Mouse (Mus musculus) T-helper 17 cell (primary cell): ENCODE results near the gene Thrb.

ENCODE experiments used
- in situ Hi-C, 2 experiments: fragments of 300-600 bp; cut with MboI, MseI; formaldehyde crosslinking; loops; 1 replicate in 1 of 2; 2 replicates in 1 of 2; pipeline ENCODE4 v1.15.1; 2025; ENCODE audit warnings: high pct_unique_total_duplicates in 2 of 2

The Thrb gene

DNA sequence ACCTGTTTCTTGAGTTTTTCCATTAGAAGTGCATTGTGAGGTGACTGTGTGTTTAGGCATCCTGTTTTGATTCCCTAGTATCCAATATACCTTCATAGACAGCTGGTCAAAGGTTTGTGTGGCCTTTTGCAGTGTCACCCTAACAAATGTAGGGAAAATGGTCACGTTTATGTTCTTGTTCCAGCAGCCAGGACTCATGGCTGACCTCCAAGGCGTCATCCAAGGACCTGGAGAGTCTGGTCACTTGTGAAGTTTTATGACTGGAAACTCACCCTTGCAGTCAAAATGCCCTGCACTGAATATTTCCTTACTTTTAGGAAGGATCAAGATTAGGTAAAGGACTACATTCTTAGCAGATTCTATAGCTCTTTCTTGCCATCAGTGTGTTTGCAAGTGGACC, 114.3 kb downstream of the Thrb start:
- in situ Hi-C loops = no loop called here

GRCm38 (mm10) chr14:17781921-17782320, 121.9 kb downstream of the Thrb start:
- in situ Hi-C loops = no loop called here

GRCm38 (mm10) chr14:17784207-17784806, 124.2 kb downstream of the Thrb start:
- in situ Hi-C loops = no loop called here

DNA sequence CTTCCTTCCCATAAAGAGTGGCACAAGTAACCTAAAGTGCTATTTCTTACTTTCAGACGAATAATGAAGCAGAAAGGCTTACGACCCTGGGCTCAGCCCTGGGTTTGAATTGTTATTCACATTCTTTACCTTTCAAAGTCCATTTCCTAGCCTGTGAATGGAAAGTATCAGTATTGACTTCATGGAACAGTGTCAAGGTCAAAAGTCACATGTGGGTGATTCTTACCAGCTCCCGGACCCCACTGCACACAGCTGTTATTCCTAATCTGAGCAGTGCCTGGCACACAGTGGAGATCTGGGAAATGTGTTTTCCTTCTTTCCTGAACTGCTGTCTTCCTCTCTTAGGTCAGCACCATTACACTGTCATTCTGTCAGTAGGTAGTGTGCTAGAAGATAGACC, 125.3 kb downstream of the Thrb start:
- in situ Hi-C loops = no loop called here

GRCm38 (mm10) chr14:17786249-17786648, 126.2 kb downstream of the Thrb start:
- in situ Hi-C loops = no loop called here

GRCm38 (mm10) chr14:17803934-17804602, 144.0 kb downstream of the Thrb start:
- in situ Hi-C loops = no loop called here

DNA sequence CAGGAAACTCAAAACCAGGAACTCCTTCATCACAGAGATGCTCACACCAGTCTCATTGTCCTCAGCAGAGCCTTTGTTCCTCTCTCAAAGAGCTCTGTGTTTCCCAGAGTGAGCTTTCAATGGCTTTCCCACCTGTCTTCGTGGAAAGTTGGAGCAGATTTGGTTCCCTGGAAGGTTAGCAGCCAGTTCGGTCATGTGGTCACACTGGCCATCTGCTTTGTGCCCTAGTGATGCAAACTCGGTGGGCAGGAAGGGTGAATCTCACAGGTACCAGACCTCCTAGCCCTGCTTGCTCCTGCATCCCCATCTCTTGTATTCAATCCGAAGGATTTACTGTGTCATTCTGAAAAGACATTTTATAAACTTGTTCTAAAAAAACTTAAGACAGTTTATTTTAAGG, 151.0 kb downstream of the Thrb start:
- in situ Hi-C loops = no loop called here

DNA sequence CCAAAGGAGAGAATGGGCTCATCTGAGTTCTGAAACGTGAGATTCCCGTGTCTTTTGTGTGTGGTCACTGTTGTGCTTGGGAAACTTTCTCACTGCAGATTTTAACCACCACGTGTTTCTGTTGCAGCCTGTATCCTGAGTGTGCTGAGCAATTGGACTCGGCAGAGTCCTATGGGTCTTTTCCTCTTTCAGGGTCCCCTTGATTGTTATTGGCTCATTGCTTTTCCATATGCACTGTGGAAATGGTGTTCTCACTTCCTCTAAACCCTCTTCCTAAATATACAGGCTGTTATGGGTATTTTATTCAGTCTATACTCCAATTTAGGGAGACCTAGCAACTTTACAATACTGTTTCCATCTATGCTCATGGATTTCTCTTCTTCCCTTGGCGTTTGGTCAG, 152.4 kb downstream of the Thrb start:
- in situ Hi-C loops = no loop called here

DNA sequence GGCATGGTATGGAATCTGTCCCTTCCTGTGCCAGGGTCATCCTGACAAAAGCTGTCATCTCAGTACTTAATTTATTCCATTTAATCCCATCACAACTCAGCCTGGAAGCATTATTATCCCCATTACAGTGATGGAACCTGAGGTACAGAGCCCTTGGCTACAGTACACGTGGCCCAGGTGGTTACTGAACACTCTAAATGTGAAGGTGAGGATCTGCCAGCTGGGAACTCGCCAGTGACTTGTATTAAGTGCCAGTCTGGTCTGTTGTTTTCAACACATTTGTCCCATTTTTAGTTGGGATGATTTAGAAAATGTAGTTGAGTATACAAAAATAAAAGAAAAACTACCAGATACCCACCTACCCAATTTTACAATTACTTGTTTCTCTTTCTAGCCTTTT, 155.0 kb downstream of the Thrb start:
- in situ Hi-C loops = no loop called here

DNA sequence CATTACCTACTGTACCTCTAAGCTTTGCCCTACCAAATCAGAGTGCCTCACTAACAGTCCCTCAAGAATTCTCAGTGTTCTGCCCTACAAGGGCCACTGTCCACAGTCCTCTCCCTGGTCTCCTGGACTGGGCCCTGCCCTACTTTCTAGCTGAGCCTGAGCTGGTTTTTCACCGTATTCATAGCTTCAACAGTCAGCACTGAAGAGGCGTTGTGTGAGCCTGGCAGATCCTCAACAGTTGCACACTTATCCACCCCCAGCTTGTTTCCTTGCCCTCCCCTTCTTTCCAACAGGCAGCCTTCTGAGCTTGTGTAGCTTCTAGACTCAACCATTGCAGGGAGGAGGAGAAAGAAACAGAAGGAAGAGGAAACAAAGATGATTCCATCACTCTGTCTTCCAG, 158.0 kb downstream of the Thrb start:
- in situ Hi-C loops = no loop called here

GRCm38 (mm10) chr14:17822754-17823153, 162.7 kb downstream of the Thrb start:
- in situ Hi-C loops = no loop called here

DNA sequence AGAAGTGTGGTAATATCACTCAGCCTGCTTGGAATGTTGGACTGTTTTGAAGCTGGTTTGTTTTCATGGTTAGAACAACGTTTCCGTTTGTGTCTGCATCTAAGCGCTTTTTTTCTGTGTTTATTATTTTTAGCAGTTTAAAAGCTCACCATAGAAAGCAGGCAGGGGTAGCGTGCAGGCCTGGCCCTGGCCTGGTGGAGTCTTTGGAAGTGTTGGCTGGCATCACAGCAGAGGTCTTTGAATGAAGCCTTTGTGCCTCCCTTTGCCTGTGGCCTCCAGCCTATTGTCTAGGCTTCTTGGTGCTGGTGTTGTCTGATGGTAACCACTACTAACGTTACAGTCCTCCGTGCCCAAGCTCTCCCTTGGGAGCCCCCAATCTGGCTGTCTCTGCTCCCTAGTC, 167.3 kb downstream of the Thrb start:
- in situ Hi-C loops = no loop called here

DNA sequence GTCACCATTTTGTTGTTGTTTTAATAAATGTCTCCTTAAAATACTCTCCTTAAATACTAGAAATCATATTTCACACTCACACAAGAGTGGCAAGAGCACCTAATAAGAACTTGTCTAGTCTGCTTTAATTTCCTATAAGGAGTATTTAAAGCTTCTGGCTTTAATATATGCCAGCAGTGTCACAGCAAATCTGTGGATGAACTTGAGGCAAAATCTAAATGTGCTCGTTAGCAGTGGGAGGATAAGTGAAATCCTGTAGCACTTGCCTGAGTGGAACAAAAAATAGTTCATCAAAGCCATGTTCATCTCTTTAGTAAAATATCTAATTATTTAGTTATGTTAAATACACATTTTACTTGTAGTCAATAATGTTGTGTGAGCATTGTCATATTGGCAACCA, 175.7 kb downstream of the Thrb start:
- in situ Hi-C loops = no loop called here

DNA sequence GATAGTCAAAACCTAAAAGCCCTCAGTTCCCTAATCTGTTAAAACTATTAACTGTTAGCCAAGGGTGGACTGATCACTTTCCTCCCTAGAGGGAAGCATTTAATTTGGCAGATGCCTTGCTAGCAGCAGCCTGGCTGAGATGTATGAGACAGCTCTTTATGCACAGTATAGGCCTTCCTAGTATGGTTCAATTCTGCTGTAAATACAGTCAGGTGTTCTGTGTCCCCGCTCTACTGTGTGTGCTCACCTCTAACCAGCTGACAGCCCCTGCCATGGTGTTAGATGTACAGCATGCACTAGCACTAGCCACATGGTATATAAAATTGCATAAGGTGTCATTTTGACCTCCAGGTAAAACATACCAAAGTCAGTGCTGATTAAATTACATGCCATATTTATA, 176.7 kb downstream of the Thrb start:
- in situ Hi-C loops = no loop called here

- in situ Hi-C loops = no loop called here
Measured at GRCm38 (mm10) chr14:17845003-17845697, 185.1 kb downstream of the Thrb start.

DNA sequence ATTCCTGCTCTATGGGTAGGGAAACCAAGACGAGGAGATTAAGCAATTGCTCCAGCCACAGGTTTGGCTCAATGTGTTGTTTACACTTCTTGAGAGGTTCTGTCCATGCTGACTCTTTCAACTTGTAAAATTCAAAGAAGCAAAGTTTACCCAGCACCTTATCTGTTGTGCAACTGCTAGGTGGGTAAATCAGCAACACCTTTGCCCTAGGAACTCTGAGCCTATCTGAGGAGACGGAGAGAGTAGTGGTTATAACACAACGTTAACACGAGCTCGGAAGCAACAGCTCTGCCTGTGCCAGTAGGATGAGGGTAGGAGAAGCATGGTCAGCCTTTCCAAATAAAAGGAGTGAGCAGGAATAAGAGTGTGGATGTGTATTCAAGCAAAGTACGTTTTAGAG, 185.8 kb downstream of the Thrb start:
- in situ Hi-C loops = no loop called here

DNA sequence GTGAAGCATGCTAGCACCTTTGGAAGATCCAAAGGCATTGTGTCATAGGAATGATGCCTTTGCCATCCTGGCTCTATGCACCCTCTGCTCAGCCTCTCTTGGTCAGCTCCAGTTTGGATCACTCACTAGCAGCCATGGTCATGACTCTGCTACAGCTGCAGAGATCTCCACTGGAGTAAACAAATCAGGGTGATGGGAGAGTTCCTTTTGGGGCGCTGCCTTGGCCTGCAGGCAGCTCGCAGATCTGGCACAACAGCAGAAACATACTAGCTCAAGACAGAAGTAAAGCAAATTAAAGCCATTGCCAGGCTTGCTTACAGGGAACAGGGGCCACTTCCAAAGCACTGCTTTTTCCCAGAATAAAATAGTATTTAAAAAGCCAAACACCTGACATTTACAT, 186.6 kb downstream of the Thrb start:
- in situ Hi-C loops = no loop called here

GRCm38 (mm10) chr14:17847211-17847610, 187.2 kb downstream of the Thrb start:
- in situ Hi-C loops = no loop called here

DNA sequence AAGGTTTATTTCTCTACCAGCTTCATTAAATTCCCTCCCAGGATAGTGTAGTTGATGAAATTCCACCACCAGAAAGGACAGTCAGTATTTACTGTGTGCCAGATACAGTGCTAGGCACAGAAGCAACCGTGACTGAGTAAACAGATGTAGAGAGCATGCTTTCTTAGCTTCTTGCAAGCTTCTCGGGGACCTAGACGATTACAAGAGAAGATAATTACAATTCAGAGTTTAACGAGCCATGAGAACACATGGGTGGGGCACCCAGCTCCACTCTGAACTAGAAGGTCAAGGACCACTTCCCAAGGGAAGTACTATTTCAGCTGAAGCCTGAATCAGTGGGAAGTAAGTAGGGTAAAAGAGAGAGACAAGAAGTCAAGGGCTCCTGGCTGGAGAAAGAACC, 190.3 kb downstream of the Thrb start:
- in situ Hi-C loops = no loop called here

DNA sequence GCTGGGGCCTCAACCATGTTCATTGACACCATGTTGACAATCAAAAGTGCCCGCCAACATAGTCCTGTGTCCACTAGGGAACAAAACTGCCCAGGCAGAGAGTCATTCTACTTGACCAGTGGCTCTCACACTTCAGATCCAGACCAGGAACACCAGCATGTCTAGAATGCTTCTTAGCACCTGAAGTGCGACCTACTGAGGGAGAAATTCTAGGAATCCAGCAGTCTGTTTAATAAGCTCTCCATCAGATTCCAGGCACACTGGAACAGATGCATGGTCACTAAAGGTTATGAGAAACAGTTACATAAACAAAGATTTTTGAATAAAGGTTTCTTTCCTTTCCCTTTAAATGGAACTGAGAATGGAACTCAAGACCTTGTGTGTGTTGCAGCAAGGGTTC, 192.2 kb downstream of the Thrb start:
- in situ Hi-C loops = no loop called here

- in situ Hi-C loops = no loop called here
Measured at GRCm38 (mm10) chr14:17859790-17860385, 199.8 kb downstream of the Thrb start.

- in situ Hi-C loops = no loop called here
Measured at GRCm38 (mm10) chr14:17862651-17863050, 202.6 kb downstream of the Thrb start.
